Mouse (Mus musculus): ENCODE data around the gene Asnsd1.
"Not testable (repeated sequence)": the region's sequence is repeated elsewhere in the genome, so short reads cannot be mapped to it uniquely, and the experiment has no call there.

- TF ChIP-seq POLR2A, CTCF (IDR thresholded peaks at IDR 0.05; ENCODE audit: insufficient read depth, low read depth, low read length): not testable (repeated sequence)
Observed at GRCm38 (mm10) chr1:53337403-53337802, 15.1 kb downstream of the Asnsd1 start.

All from olfactory bulb, adult 2 months (tissue).